Mouse (Mus musculus) cerebellum, adult 2 months (tissue): ENCODE measurements around the gene Pdcl3.

ENCODE experiments used
- CTCF ChIP-seq: fragments of 200-500 bp; IDR thresholded peaks from 2 replicates; pipeline ENCODE4 v1.5.1; 2011; ENCODE audit warnings: low read depth, mild to moderate bottlenecking, control low read depth, low read length, moderate library complexity, borderline replicate concordance; ENCODE audit not compliant: insufficient read depth
- POLR2A ChIP-seq: fragments of 200-500 bp; IDR thresholded peaks from 2 replicates; pipeline ENCODE4 v1.6.1; 2011; ENCODE audit warnings: low read length, control low read depth, borderline replicate concordance; ENCODE audit not compliant: insufficient read depth

GRCm38 (mm10) chr1:39001106-39001505 lies 15.7 kb downstream of the Pdcl3 start:
- TF ChIP-seq CTCF (peak; percentile 85), POLR2A (no peak)
